Mouse (Mus musculus): Measurements from ENCODE around the gene Ap1s1. TPM values are rescaled to one million over a fixed set of nuclear protein-coding genes. Genes with fewer than 3 reads are reported as not detected.

The Ap1s1 gene
- polyA plus RNA-seq, 1 experiment: 32.0 TPM

DNA sequence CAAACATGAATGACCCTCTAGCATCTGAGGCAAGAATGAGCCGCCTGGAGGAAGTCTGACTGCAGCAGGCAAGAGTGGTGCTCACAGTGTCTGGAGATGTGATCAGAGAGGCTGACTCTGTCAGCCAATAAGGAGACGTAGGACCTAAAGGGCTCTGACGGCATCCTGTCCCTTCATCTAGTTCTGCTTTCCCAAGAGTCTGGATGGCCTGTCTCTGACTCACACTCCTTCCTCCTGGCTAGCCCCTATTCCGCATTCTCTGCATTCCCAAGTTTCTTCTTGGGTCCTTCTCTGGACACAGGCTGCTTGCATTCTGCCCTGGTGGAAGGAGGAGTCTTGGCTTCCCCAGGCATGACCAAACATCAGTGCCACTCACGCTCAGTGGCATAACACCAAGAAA lies 33.9 kb upstream of the Ap1s1 start:
- Histone ChIP-seq H3K4me1 (ENCODE audit: control insufficient read depth, insufficient read depth, low read length) (peaks cover 30% of the 10 kb centered on the region), H3K4me3 (replicated peaks; ENCODE audit: extremely low read depth, low read depth, low read length) (no peak overlapping the region)
- peak; percentile 39 for DNase-seq
- WGBS: 30% methylated on average over 5 of the region's 5 CpGs
- TF ChIP-seq POLR2A (IDR thresholded peaks at IDR 0.05; ENCODE audit: borderline replicate concordance, extremely low read depth, low read depth, low read length): no peak
- TF ChIP-seq CTCF (IDR thresholded peaks at IDR 0.05; ENCODE audit: insufficient read depth, low read length): no peak

DNA sequence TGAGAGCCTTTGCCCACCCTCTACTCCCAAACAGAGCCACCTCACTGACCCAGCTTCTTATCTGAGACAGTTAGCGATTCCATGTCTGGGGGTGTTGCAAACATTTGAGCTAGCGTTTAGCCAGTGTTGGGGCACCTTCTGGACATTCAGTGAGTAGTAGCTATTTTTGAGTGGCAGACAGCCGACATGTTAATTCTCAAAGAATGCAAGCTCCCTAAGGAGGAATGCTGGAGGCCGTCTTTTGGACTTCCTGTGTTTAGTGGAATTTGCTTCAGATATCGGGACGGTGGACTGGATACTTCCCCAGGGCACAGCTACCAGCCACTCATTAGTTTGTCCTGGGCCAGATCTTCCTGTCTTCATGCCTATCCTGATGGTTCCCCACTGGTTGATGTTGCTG lies 32.7 kb upstream of the Ap1s1 start:
- 29% methylated on average over 6 of the region's 6 CpGs for WGBS
- TF ChIP-seq POLR2A (IDR thresholded peaks at IDR 0.05; ENCODE audit: borderline replicate concordance, extremely low read depth, low read depth, low read length) (no peak), CTCF (IDR thresholded peaks at IDR 0.05; ENCODE audit: insufficient read depth, low read length) (no peak)
- H3K4me3 ChIP-seq (replicated peaks; ENCODE audit: extremely low read depth, low read depth, low read length): no peak overlapping the region
- H3K4me1 ChIP-seq (ENCODE audit: control insufficient read depth, insufficient read depth, low read length): peaks cover 39% of the 10 kb centered on the region
- no peak for DNase-seq

DNA sequence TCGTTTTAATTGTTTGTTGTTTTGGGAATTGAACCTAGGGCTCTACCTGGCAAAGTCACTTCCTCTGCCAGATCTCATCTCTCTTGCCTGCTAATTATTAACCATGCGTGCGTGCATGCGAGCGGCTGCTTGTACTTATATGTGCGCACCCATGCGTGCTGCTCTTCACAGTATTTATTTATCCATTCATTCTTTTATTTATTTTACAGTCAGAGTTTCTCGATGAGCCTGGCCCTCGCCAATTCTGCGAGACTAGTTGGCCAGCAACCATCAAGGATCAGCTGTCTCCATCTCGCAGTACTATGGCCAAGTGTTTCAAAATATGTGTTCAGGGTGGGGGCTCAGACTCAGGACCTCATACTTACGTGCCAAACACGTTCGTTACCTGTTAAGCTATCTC lies 32.1 kb upstream of the Ap1s1 start:
- H3K4me3 ChIP-seq (replicated peaks; ENCODE audit: extremely low read depth, low read depth, low read length): no peak overlapping the region
- no peak for DNase-seq
- H3K4me1 ChIP-seq (ENCODE audit: control insufficient read depth, insufficient read depth, low read length): peaks cover 40% of the 10 kb centered on the region
- TF ChIP-seq POLR2A (IDR thresholded peaks at IDR 0.05; ENCODE audit: borderline replicate concordance, extremely low read depth, low read depth, low read length) (no peak), CTCF (IDR thresholded peaks at IDR 0.05; ENCODE audit: insufficient read depth, low read length) (no peak)
- WGBS: 45% methylated on average over 14 of the region's 14 CpGs

DNA sequence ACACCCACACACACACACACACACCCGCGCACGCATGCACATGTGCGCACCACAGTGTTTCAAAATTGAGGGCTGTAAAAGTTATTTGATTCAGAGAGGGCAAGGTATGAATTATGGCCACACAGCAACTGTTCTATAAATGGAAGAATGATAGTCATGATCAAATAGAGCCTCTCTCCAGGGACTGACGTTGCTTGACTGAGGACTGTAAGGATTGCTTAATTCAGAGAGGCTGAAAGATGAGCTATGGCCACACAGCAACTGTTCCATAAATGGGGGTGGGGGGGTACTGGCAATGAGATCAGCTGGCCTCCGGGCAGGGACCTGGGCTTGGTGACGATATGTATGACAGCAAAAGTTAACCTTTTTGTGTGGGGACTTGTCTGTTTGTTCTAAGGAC lies 31.3 kb upstream of the Ap1s1 start:
- TF ChIP-seq POLR2A (IDR thresholded peaks at IDR 0.05; ENCODE audit: borderline replicate concordance, extremely low read depth, low read depth, low read length): no peak
- TF ChIP-seq CTCF (IDR thresholded peaks at IDR 0.05; ENCODE audit: insufficient read depth, low read length): no peak
- no peak for DNase-seq
- H3K4me1 ChIP-seq (ENCODE audit: control insufficient read depth, insufficient read depth, low read length): peaks cover 47% of the 10 kb centered on the region
- 75% methylated on average over 7 of the region's 7 CpGs for WGBS
- H3K4me3 ChIP-seq (replicated peaks; ENCODE audit: extremely low read depth, low read depth, low read length): no peak overlapping the region

DNA sequence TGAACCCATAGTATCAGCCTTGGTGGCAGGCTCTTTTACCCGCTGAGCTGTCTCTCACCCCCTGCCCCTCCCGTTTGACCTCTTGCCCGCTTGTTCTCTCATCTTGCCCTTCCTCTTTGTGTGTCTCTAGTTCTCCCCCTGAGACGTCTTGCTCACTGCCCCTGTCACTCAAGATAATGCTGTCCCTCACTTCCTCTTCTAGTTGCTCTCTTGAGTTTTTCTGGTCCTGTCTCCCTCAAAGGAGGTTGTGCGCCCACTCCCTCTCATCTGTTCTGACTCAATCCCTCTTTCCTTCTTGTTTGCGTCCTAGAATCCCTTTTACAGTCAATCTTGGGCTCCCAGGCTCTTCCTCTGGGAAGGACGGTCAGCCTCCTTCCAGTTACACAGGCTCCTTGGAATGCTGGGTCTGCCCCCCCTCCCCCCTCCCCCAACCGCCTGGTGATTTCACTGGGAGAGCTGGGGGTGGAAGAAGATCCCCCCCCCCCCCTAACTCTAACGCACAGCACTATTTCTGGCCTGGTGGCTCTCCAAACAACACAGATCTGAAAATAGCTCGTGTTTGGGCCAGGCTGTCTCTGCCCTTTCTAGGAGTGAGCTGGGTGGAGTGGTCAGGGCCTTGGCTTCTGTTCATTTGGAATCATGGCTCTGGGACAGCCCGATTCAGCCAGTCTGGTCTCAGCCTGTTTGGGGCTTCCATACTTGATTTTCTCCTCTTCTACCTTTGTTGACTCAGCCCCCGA lies 30.4 kb upstream of the Ap1s1 start:
- Histone ChIP-seq H3K4me1 (ENCODE audit: control insufficient read depth, insufficient read depth, low read length) (peaks cover 47% of the 10 kb centered on the region), H3K4me3 (replicated peaks; ENCODE audit: extremely low read depth, low read depth, low read length) (no peak overlapping the region)
- DNase-seq: peak; percentile 24
- 18% methylated on average over 12 of the region's 12 CpGs for WGBS
- TF ChIP-seq POLR2A (IDR thresholded peaks at IDR 0.05; ENCODE audit: borderline replicate concordance, extremely low read depth, low read depth, low read length) (no peak), CTCF (IDR thresholded peaks at IDR 0.05; ENCODE audit: insufficient read depth, low read length) (no peak)

DNA sequence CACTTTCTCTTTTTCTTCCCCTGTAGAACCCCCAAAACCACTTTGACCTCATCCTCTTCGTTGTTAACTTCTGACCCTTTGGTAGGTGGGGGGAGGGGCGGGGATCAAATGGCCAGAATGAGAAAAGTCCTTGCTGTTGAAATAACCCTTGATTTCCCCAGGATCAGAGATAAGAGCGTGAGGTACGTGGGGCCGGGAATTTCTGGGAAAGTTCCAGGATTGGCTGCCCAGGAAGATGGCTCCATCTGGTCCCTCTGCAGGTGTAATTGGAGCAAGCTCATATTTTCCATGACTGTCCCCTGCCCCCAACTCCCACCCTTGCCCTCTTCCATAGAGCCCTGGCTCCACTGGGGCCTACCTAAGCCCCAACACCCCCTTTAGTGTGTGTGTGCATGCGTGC lies 29.8 kb upstream of the Ap1s1 start:
- no peak for TF ChIP-seq POLR2A (IDR thresholded peaks at IDR 0.05; ENCODE audit: borderline replicate concordance, extremely low read depth, low read depth, low read length)
- TF ChIP-seq CTCF (IDR thresholded peaks at IDR 0.05; ENCODE audit: insufficient read depth, low read length): no peak
- 46% methylated on average over 6 of the region's 6 CpGs for WGBS
- no peak for DNase-seq
- no peak overlapping the region for H3K4me3 ChIP-seq (replicated peaks; ENCODE audit: extremely low read depth, low read depth, low read length)
- peaks cover 47% of the 10 kb centered on the region for H3K4me1 ChIP-seq (ENCODE audit: control insufficient read depth, insufficient read depth, low read length)

DNA sequence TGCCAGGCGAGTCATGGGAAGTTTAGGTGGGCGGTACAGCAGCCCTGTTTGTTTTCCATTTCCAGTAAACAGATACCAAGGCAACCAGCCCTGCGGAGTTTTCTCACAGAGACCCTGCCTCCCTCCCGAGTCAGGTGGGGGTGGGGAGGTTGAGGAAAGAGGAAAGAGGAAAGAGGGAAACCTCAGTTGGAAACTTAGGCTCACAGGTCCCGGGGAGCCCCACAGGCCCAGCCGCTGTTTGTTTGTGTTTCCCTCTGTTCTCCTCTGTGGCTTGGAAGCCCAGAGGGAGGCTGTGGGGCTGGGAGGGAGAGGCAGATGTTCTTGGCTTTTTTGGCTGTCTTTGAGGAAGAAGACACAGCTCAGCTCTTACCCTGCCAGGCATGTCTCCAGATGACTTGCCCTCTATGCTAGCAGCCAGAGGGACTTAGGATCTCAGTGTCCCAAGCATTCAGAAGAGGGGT lies 28.3 kb upstream of the Ap1s1 start:
- Histone ChIP-seq H3K4me1 (ENCODE audit: control insufficient read depth, insufficient read depth, low read length) (peaks cover 43% of the 10 kb centered on the region), H3K4me3 (replicated peaks; ENCODE audit: extremely low read depth, low read depth, low read length) (no peak overlapping the region)
- TF ChIP-seq CTCF (IDR thresholded peaks at IDR 0.05; ENCODE audit: insufficient read depth, low read length) (no peak), POLR2A (IDR thresholded peaks at IDR 0.05; ENCODE audit: borderline replicate concordance, extremely low read depth, low read depth, low read length) (no peak)
- DNase-seq: peak; percentile 28
- WGBS: 13% methylated on average over 6 of the region's 6 CpGs

DNA sequence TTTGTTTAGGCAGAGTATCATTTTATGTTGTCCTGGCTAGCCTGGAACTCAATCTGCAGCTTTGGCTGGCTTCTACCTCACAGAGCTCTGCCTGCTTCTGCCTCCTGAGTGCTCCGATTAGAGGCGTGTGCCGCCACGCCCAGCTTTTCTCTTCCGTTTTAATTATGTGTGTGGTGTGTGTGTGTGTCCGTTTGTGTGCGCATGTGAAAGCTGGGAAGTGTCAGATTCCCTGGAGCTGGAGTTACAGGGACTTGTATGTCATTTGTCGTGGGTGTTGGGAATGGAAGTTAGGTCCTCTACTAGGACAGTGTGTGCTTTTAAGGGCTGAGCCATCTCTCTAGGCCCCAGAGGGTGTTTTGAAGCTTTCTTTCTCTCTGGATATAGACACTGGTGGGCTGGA lies 27.2 kb upstream of the Ap1s1 start:
- peaks cover 37% of the 10 kb centered on the region for H3K4me1 ChIP-seq (ENCODE audit: control insufficient read depth, insufficient read depth, low read length)
- TF ChIP-seq POLR2A (IDR thresholded peaks at IDR 0.05; ENCODE audit: borderline replicate concordance, extremely low read depth, low read depth, low read length): no peak
- no peak for TF ChIP-seq CTCF (IDR thresholded peaks at IDR 0.05; ENCODE audit: insufficient read depth, low read length)
- WGBS: 75% methylated on average over 8 of the region's 8 CpGs
- DNase-seq: no peak
- H3K4me3 ChIP-seq (replicated peaks; ENCODE audit: extremely low read depth, low read depth, low read length): no peak overlapping the region

DNA sequence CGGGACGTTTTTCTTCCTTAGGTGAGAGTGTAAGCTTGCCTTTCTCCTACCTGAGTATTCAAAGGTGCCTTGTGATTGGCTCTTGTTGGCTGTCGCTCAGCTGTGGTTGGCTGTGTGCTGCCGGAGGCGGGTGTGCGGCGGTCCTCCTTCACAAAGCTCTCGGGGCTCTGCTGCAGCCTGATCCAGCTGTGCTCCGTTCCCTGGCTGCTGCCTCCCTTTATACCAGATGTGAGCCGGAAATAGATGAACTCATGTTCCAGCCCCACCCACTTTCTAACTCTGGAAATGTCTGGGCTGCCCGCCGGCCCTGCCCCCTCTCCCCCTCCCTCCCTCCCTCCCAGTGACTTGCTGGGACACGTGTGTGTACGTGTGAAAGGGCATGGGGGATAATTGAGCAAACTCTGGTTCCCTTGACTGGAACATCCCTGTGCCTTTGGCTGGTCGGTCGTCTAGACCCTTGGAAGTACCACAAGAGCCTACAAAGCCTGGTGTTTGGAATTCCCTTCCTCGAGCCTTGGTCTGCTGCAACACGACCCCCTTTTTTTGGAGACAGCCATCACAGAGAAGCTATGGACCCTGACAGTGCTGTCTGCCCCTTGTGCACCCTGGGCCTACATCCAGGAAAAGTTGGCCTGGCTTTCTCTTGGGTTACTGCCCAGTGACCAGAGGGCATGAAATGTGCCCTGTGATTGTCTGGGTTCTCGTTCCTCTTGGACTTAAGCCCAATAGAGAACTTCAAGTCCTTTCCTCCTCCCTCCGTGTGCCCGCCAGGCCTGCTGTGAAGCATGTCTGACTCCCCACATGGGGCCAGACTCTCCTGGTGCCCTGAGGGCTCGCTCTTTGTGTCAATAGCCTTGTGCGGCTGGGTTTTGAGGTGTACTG lies 26.4 kb upstream of the Ap1s1 start, which contains the start of gene Serpine1:
Serpine1 (minus strand) TSS at position 190 of the 882 bp plus-strand sequence.
- Histone ChIP-seq H3K4me3 (replicated peaks; ENCODE audit: extremely low read depth, low read depth, low read length) (peak within 1 kb of the TSS; percentile 45), H3K4me1 (ENCODE audit: control insufficient read depth, insufficient read depth, low read length) (peaks cover 32% of the 10 kb centered on the region)
- peak; percentile 78 for DNase-seq
- TF ChIP-seq CTCF (IDR thresholded peaks at IDR 0.05; ENCODE audit: insufficient read depth, low read length): no peak
- TF ChIP-seq POLR2A (IDR thresholded peaks at IDR 0.05; ENCODE audit: borderline replicate concordance, extremely low read depth, low read depth, low read length): peak; percentile 94
- 4% methylated on average over 23 of the region's 23 CpGs for WGBS

Measured in lung, adult 2 months (tissue).